Mouse (Mus musculus): ENCODE measurements at regions not wholly inside any gene's neighbourhood (a gene's known extent, or its start where the extent isn't known, plus 50 kb on each side); places are given as distances from the start of the nearest gene placed in this dataset.

DNA sequence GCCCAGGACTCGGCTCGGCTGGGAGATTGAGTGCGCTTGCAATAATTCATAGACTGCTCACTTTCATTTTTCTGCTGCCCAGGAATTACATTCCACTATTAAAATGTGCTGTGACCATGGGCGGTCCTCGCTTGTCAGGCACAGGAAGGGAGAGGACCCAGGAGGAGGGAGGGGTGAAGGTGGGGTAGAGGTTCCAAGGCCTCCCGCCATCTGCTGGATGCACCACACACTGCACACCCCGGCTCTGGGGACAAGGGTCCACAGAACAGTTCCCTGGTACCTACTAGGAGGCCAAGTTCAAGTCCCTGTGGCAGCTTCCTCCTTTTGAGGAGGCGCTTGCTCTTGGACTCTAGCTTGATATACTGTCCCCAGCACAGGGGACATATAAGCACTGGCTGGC is 83.8 kb upstream of the Nkx1-1 start:
- peaks cover 4% of the 10 kb centered on the region; the same call in 1 of the 2 replicates for H3K4me1 ChIP-seq (ENCODE audit: insufficient read depth, low read length)
- H3K4me3 ChIP-seq (ENCODE audit: low read length) = no peak overlapping the region
- no peaks in the 10 kb centered on the region for H3K9me3 ChIP-seq (ENCODE audit: low read length)
- no peak for ATAC-seq (ENCODE audit: low FRiP score, low TSS enrichment)
- peaks cover 14% of the 10 kb centered on the region for H3K27me3 ChIP-seq (ENCODE audit: insufficient read depth, low read length)
- 63% methylated on average over 8 of the region's 8 CpGs for WGBS
- H3K9ac ChIP-seq (replicated peaks; ENCODE audit: low read length) = no peak overlapping the region
- H3K4me2 ChIP-seq (replicated peaks; ENCODE audit: low read depth, low read length) = no peak overlapping the region
- no peak overlapping the region for H3K27ac ChIP-seq (ENCODE audit: low read length)
- H3K36me3 ChIP-seq (ENCODE audit: insufficient read depth, low read length) = no peaks in the 10 kb centered on the region

DNA sequence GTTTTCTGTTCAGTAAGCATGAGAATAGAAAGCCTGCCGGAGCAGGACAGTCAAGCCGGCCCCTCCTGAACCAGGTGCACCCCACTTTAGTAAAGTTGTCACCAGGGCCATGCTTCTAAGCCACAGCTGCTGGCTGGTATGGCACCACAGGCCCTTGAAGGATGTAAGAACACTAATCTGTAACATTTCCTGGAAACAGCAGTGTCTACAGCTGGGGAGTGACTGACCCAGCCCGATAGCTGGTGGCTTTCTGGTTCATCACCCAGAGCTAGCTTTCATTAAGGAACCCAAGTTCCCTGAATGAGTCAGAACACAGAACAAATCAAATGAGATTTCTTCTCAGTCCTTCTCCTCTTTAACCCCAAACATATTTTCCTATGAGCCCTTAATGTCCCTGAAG is 82.4 kb upstream of the Nkx1-1 start:
- Histone ChIP-seq H3K36me3 (ENCODE audit: insufficient read depth, low read length) (no peaks in the 10 kb centered on the region), H3K4me2 (replicated peaks; ENCODE audit: low read depth, low read length) (no peak overlapping the region), H3K27ac (ENCODE audit: low read length) (no peak overlapping the region), H3K4me3 (ENCODE audit: low read length) (no peak overlapping the region), H3K9me3 (ENCODE audit: low read length) (no peaks in the 10 kb centered on the region), H3K9ac (replicated peaks; ENCODE audit: low read length) (no peak overlapping the region), H3K27me3 (ENCODE audit: insufficient read depth, low read length) (peaks cover 28% of the 10 kb centered on the region), H3K4me1 (ENCODE audit: insufficient read depth, low read length) (peaks cover 4% of the 10 kb centered on the region; the same call in 1 of the 2 replicates)
- ATAC-seq (ENCODE audit: low FRiP score, low TSS enrichment) = no peak
- 69% methylated on average over 3 of the region's 3 CpGs for WGBS

DNA sequence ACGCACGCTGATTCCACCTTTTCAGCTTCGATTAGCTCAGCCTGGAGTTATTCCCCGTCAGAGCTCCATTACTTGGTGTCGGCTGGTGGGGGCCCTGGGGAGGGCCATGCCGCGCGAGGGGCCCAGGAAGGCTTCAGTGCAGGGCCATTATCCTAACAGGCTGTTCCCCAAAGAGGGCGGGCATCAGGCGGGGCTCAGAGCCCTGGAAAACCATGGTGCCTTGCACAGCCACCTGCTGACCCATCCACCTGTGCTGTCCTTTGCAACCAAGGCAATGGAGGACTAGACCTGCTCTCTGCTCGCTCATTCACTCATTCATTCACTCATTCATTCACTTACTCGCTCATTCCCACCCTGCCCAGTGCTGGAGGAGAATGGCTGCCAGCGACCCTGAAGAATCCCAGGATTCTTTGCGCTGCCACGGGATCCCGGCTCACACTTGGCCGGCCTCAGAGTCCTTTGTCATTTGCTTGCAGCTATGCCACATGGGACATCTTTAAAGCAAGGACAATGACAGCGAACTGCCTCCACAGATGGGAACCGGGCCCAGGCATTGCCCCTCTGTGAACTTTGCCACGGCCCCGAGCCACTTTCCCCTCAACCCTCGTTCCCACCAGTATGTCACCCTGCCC is 78.6 kb upstream of the Nkx1-1 start:
- Histone ChIP-seq H3K27me3 (ENCODE audit: insufficient read depth, low read length) (peaks cover 42% of the 10 kb centered on the region), H3K4me3 (ENCODE audit: low read length) (no peak overlapping the region), H3K27ac (ENCODE audit: low read length) (no peak overlapping the region), H3K9me3 (ENCODE audit: low read length) (no peaks in the 10 kb centered on the region), H3K4me2 (replicated peaks; ENCODE audit: low read depth, low read length) (no peak overlapping the region), H3K9ac (replicated peaks; ENCODE audit: low read length) (no peak overlapping the region), H3K36me3 (ENCODE audit: insufficient read depth, low read length) (no peaks in the 10 kb centered on the region), H3K4me1 (ENCODE audit: insufficient read depth, low read length) (no peaks in the 10 kb centered on the region)
- no peak for ATAC-seq (ENCODE audit: low FRiP score, low TSS enrichment)
- 51% methylated on average over 22 of the region's 22 CpGs for WGBS

DNA sequence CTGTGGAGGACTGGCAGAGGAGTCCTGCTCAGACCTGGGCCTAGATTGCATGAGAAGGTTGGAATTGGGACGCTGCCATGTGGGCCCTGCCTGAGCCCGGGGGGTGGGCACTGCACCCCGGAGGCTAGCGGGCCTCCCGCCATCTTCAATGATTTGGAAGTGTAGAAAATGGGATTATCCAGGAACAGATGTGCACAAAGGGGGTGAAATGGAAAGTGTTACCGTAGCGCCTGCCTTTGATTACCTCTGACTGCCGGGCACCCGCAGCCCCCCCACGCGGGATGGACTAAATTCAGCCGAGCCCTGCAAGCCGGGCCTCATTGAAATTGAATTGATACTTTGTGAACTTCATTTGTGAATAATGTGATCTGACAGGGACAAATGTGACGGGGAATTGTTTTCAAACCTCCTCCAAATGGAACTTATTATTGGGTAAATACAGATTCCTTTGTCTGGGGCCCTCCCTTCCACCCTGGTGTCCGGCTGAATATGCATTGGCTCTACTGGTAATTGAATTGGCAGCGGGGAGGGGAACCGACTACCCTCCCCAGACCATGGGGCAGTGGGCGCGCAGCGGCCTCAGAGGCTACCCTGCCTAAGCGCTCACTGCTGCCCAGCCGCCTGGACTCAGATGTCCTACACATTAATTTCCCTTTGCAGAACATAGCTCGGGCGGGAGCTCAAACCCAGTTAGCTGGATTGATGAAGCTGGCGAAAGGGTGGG is 77.9 kb upstream of the Nkx1-1 start:
- no peak overlapping the region for H3K27ac ChIP-seq (ENCODE audit: low read length)
- peaks cover 6% of the 10 kb centered on the region for H3K4me1 ChIP-seq (ENCODE audit: insufficient read depth, low read length)
- no peak for ATAC-seq (ENCODE audit: low FRiP score, low TSS enrichment)
- peaks cover 49% of the 10 kb centered on the region for H3K27me3 ChIP-seq (ENCODE audit: insufficient read depth, low read length)
- H3K36me3 ChIP-seq (ENCODE audit: insufficient read depth, low read length) = no peaks in the 10 kb centered on the region
- 67% methylated on average over 25 of the region's 25 CpGs for WGBS
- H3K9ac ChIP-seq (replicated peaks; ENCODE audit: low read length) = no peak overlapping the region
- H3K9me3 ChIP-seq (ENCODE audit: low read length) = no peaks in the 10 kb centered on the region
- H3K4me2 ChIP-seq (replicated peaks; ENCODE audit: low read depth, low read length) = no peak overlapping the region
- no peak overlapping the region for H3K4me3 ChIP-seq (ENCODE audit: low read length)

DNA sequence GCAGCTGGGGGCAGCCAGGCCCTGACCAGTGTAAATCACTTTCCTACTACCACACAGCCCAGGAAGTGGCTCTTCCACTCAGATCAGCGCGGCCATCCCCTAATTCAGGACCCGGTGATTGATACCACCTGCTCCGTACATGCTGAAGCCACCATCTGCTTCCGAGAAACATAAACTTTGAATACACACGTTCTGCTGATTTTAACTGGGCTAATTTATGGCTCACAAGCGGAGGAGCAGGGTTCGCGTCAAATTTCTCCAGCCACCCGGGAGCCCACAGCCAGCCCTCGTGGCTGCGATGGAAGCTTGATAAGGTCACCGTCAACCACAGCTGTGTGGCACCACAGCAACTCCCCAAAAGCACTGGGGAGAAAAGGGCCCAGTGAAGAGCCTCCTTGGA is 72.0 kb upstream of the Nkx1-1 start:
- Histone ChIP-seq H3K4me3 (ENCODE audit: low read length) (no peak overlapping the region), H3K4me1 (ENCODE audit: insufficient read depth, low read length) (peaks cover 34% of the 10 kb centered on the region), H3K27ac (ENCODE audit: low read length) (0 out of 2 replicates have a peak overlapping the region, but pooled peaks have one; percentile 23), H3K9ac (replicated peaks; ENCODE audit: low read length) (no peak overlapping the region), H3K9me3 (ENCODE audit: low read length) (no peaks in the 10 kb centered on the region), H3K27me3 (ENCODE audit: insufficient read depth, low read length) (peaks cover 57% of the 10 kb centered on the region), H3K36me3 (ENCODE audit: insufficient read depth, low read length) (no peaks in the 10 kb centered on the region), H3K4me2 (replicated peaks; ENCODE audit: low read depth, low read length) (peak overlapping the region; percentile 2; the same call in 1 of the 2 replicates)
- 10% methylated on average over 13 of the region's 13 CpGs for WGBS
- peak; percentile 91 for ATAC-seq (ENCODE audit: low FRiP score, low TSS enrichment)

DNA sequence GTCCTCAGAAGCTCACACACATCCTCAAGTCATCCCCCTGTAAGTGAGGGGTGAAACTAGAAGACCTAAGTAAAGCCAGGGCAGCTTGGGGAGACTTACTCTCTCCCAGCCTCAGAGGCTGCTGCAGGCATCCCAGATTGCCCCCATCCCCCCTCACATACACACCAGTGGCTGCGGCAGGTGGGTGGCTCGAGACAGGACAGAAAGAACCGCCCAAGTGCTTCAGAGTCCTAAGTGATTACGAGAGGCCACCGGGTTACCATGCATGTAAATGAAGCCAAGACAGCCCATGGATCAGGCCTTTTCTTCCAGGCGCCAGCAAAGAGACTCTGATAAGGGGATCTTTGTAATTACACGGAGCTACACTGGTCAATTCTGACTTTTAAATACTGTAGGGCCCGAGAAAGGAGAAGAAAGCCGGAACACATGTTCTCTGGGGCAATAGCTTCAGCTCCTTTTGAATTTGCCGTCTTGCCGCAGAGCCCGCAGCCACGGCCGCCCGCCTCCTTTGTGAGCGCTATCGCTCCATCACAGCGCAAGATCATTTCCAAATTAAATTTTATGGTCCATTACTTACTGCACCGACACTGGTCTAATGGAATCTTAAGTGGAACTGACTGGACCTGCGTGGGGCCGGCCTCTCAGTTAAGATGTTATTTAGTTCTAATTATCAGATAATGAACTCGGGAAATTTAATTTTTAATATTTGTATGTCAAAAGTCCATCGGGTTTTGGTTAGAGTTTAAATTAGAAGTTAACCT is 68.1 kb upstream of the Nkx1-1 start:
- no peaks in the 10 kb centered on the region for H3K9me3 ChIP-seq (ENCODE audit: low read length)
- peaks cover 60% of the 10 kb centered on the region for H3K27me3 ChIP-seq (ENCODE audit: insufficient read depth, low read length)
- no peak overlapping the region for H3K27ac ChIP-seq (ENCODE audit: low read length)
- 0 out of 2 replicates have a peak overlapping the region, but pooled peaks have one; percentile 4 for H3K4me2 ChIP-seq (replicated peaks; ENCODE audit: low read depth, low read length)
- no peak overlapping the region for H3K4me3 ChIP-seq (ENCODE audit: low read length)
- ATAC-seq (ENCODE audit: low FRiP score, low TSS enrichment) = no peak
- 25% methylated on average over 23 of the region's 23 CpGs for WGBS
- H3K36me3 ChIP-seq (ENCODE audit: insufficient read depth, low read length) = no peaks in the 10 kb centered on the region
- no peak overlapping the region for H3K9ac ChIP-seq (replicated peaks; ENCODE audit: low read length)
- H3K4me1 ChIP-seq (ENCODE audit: insufficient read depth, low read length) = peaks cover 30% of the 10 kb centered on the region

DNA sequence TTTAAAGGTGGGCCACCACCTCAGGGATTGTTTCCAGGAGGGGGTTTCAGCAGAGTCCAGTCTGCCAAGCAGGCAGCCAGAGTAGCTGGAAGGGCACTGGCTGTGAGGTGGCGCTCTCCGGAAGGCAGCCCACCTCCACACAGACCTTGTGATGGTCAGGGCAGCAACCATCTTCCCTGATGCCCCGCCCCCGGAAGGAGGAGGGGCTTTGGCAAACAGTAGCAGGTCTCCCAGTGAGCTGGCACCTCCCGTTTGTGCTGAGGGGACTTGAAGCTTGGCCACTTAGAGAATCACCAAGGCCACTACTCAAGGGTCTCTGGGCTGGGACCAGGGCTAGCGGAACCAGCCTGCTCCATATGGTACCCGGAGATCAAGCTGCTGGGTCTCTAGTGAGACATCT is 67.4 kb upstream of the Nkx1-1 start:
- no peaks in the 10 kb centered on the region for H3K9me3 ChIP-seq (ENCODE audit: low read length)
- H3K27me3 ChIP-seq (ENCODE audit: insufficient read depth, low read length) = peaks cover 58% of the 10 kb centered on the region
- ATAC-seq (ENCODE audit: low FRiP score, low TSS enrichment) = no peak
- H3K27ac ChIP-seq (ENCODE audit: low read length) = no peak overlapping the region
- H3K4me3 ChIP-seq (ENCODE audit: low read length) = no peak overlapping the region
- 35% methylated on average over 7 of the region's 7 CpGs for WGBS
- peaks cover 29% of the 10 kb centered on the region for H3K4me1 ChIP-seq (ENCODE audit: insufficient read depth, low read length)
- H3K9ac ChIP-seq (replicated peaks; ENCODE audit: low read length) = no peak overlapping the region
- H3K36me3 ChIP-seq (ENCODE audit: insufficient read depth, low read length) = no peaks in the 10 kb centered on the region
- no peak overlapping the region for H3K4me2 ChIP-seq (replicated peaks; ENCODE audit: low read depth, low read length)

DNA sequence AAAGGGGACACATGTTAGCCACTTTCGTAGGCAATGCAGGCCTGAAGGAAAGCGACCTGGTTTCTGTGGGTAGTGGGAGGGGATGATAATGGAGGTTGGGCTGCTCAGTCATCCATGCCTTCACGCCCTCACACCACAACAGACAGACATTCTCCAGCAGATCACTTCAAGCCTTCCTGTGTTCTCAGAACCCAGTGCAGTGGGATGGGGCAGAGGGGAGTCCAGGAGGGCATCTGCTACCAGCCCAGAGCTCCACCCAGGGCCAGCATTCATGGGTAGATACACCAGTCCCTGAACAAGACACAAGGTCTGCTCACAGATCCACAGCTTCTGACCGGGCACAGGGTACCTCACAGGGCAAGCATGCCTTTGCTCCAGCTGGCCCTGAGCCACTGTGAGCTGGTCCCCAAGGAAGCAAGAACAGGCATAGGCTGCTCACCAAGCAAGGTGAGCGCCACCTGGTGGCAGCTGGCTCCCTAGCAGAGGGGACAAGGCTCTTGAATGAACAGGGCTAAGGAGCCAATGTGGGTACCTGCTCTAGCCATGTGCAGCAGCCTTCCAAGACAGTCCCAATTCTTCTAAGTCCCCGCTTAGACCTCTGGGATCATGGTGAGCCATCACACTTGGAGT is 62.2 kb upstream of the Nkx1-1 start:
- Histone ChIP-seq H3K9me3 (ENCODE audit: low read length) (no peaks in the 10 kb centered on the region), H3K27me3 (ENCODE audit: insufficient read depth, low read length) (peaks cover 44% of the 10 kb centered on the region), H3K4me2 (replicated peaks; ENCODE audit: low read depth, low read length) (no peak overlapping the region), H3K36me3 (ENCODE audit: insufficient read depth, low read length) (no peaks in the 10 kb centered on the region), H3K4me3 (ENCODE audit: low read length) (no peak overlapping the region), H3K27ac (ENCODE audit: low read length) (no peak overlapping the region), H3K4me1 (ENCODE audit: insufficient read depth, low read length) (peaks cover 16% of the 10 kb centered on the region), H3K9ac (replicated peaks; ENCODE audit: low read length) (no peak overlapping the region)
- ATAC-seq (ENCODE audit: low FRiP score, low TSS enrichment) = peak; percentile 88
- WGBS = 12% methylated on average over 6 of the region's 6 CpGs

DNA sequence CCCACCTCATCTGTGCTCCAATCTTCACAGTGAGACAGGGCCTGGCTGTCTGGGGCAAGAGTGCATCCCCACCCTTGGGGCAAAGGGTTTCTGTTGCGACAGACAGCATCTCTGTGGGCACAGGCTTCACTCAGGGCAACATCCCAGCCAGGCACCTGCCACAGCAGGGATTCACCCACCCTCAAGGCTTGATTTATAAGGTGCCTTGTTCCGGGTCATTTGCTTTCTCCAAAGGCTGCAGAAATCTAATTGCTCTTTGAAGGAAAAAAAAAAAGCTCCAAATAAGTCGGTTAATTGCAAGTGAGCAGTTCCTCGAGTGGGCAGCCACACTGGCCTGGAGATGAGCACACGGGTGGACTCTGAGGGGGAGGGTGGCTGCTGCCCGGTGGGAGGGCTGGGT is 61.5 kb upstream of the Nkx1-1 start:
- Histone ChIP-seq H3K36me3 (ENCODE audit: insufficient read depth, low read length) (no peaks in the 10 kb centered on the region), H3K9me3 (ENCODE audit: low read length) (no peaks in the 10 kb centered on the region), H3K9ac (replicated peaks; ENCODE audit: low read length) (no peak overlapping the region), H3K27me3 (ENCODE audit: insufficient read depth, low read length) (peaks cover 39% of the 10 kb centered on the region), H3K4me3 (ENCODE audit: low read length) (no peak overlapping the region), H3K4me1 (ENCODE audit: insufficient read depth, low read length) (peaks cover 16% of the 10 kb centered on the region), H3K4me2 (replicated peaks; ENCODE audit: low read depth, low read length) (no peak overlapping the region), H3K27ac (ENCODE audit: low read length) (no peak overlapping the region)
- peak; percentile 28; the same call in 1 of the 2 replicates for ATAC-seq (ENCODE audit: low FRiP score, low TSS enrichment)
- WGBS = 16% methylated on average over 6 of the region's 6 CpGs

All from kidney, embryonic 16.5 days (tissue).